In genomic region chr3:22705673-22706072, GRCm38 (mm10) we compare ENCODE assay signal across 20 mouse cellular contexts.
"Had no signal": no experiment of that assay in that cellular context is flagged by ENCODE, and none has a peak within 500 bp of the region (broad histone marks: within the 10 kb centered on the region; RNA-seq: fewer than 3 reads in every experiment).

No protein-coding gene starts in this region.

- H3K36me3 ChIP-seq: midbrain, embryonic 12.5 days; neural tube, embryonic 12.5 days; neural tube, embryonic 15.5 days had no signal

- H3K27me3 ChIP-seq: midbrain, embryonic 12.5 days; neural tube, embryonic 12.5 days; neural tube, embryonic 15.5 days had no signal

- H3K4me1 ChIP-seq: midbrain, embryonic 12.5 days; neural tube, embryonic 12.5 days; neural tube, embryonic 15.5 days had no signal

- H3K4me2 ChIP-seq: liver, embryonic 11.5 days; lung, embryonic 14.5 days; midbrain, embryonic 12.5 days; neural tube, embryonic 12.5 days; neural tube, embryonic 15.5 days had no signal

- DNase-seq: kidney, adult 2 months; layer of hippocampus, adult 9-11 months; liver, postnatal 0 days; lung, embryonic 14.5 days; retina, postnatal 1 day; right cerebral cortex, postnatal 25 days; spleen, adult 18-20 months; thymus, adult 2 months; thymus, postnatal 14 days; thymus, postnatal 4 days had no signal

- H3K9me3 ChIP-seq: neural tube, embryonic 15.5 days had no signal

- H3K4me3 ChIP-seq: layer of hippocampus, adult 2 months; midbrain, embryonic 12.5 days; neural tube, embryonic 12.5 days; neural tube, embryonic 15.5 days had no signal

- ATAC-seq: intestine, embryonic 16.5 days; liver, postnatal 0 days; lung, postnatal 0 days had no signal

- H3K27ac ChIP-seq: kidney, postnatal 0 days; layer of hippocampus, adult 2 months; liver, embryonic 14.5 days; macrophage; midbrain, embryonic 12.5 days; neural tube, embryonic 12.5 days; neural tube, embryonic 15.5 days had no signal

- H3K9ac ChIP-seq: liver, embryonic 14.5 days; liver, postnatal 0 days; lung, embryonic 14.5 days; midbrain, embryonic 12.5 days; neural tube, embryonic 12.5 days; neural tube, embryonic 15.5 days had no signal
